ENCODE assay signal across 20 mouse cellular contexts in genomic region chr2:103289407-103289950, GRCm38 (mm10). TPM values are rescaled to one million over a fixed set of nuclear protein-coding genes. Genes with fewer than 3 reads are reported as not detected.
DNase-seq lines count a peak whose midpoint lies in the region; ATAC-seq lines count a peak whose summit lies in the region.
"Had no signal": no experiment of that assay in that cellular context is flagged by ENCODE, and none has a peak within 500 bp of the region (broad histone marks: within the 10 kb centered on the region; RNA-seq: fewer than 3 reads in every experiment).

No protein-coding gene starts in this region.

- no peaks in the 10 kb centered on the region for H3K9me3 ChIP-seq in heart, embryonic 15.5 days (replicated peaks)
- no peaks in the 10 kb centered on the region for H3K9me3 ChIP-seq in limb, embryonic 12.5 days
- H3K9me3 ChIP-seq in limb, embryonic 10.5 days (replicated peaks): no peaks in the 10 kb centered on the region
- H3K9me3 ChIP-seq in embryonic facial prominence, embryonic 14.5 days (ENCODE audit: control insufficient read depth, low read length): no peaks in the 10 kb centered on the region
- H3K9me3 ChIP-seq in stomach, embryonic 15.5 days: no peaks in the 10 kb centered on the region
- H3K9me3 ChIP-seq: heart, embryonic 13.5 days; midbrain, embryonic 12.5 days had no signal

- H3K4me3 ChIP-seq in heart, embryonic 15.5 days: no peak overlapping the region
- H3K4me3 ChIP-seq in limb, embryonic 12.5 days (replicated peaks): no peak overlapping the region
- H3K4me3 ChIP-seq in limb, embryonic 10.5 days: no peak overlapping the region
- H3K4me3 ChIP-seq in embryonic facial prominence, embryonic 14.5 days (ENCODE audit: low read depth, low read length): no peak overlapping the region
- no peak overlapping the region for H3K4me3 ChIP-seq in stomach, embryonic 15.5 days (replicated peaks)
- H3K4me3 ChIP-seq: heart, embryonic 13.5 days; midbrain, embryonic 12.5 days; myocyte had no signal

- no peak overlapping the region for H3K4me2 ChIP-seq in heart, embryonic 15.5 days
- H3K4me2 ChIP-seq in limb, embryonic 12.5 days: no peak overlapping the region
- H3K4me2 ChIP-seq in embryonic facial prominence, embryonic 14.5 days (ENCODE audit: low read depth, low read length): no peak overlapping the region
- no peak overlapping the region for H3K4me2 ChIP-seq in stomach, embryonic 15.5 days
- H3K4me2 ChIP-seq: heart, embryonic 13.5 days; midbrain, embryonic 12.5 days had no signal

- H3K36me3 ChIP-seq in heart, embryonic 15.5 days: no peaks in the 10 kb centered on the region
- H3K36me3 ChIP-seq in limb, embryonic 12.5 days: no peaks in the 10 kb centered on the region
- no peaks in the 10 kb centered on the region for H3K36me3 ChIP-seq in limb, embryonic 10.5 days
- H3K36me3 ChIP-seq in embryonic facial prominence, embryonic 14.5 days (ENCODE audit: control insufficient read depth, insufficient read depth, low read length): no peaks in the 10 kb centered on the region
- H3K36me3 ChIP-seq in stomach, embryonic 15.5 days: no peaks in the 10 kb centered on the region
- H3K36me3 ChIP-seq: heart, embryonic 13.5 days; midbrain, embryonic 12.5 days had no signal

- DNase-seq in heart, postnatal 25 days (ENCODE audit: low spot score): no peak
- DNase-seq in limb, embryonic 10.5 days (ENCODE audit: low spot score): no peak
- DNase-seq in embryonic facial prominence, embryonic 14.5 days (ENCODE audit: low spot score): peak; percentile 70
- DNase-seq in natural killer cell, adult 2 months (ENCODE audit: low spot score in 2 of 2): no peak
- DNase-seq: B cell, adult 2 months; cerebellum, adult 18-20 months; forebrain, postnatal 0 days; gastrocnemius, postnatal 10 days; spleen, adult 18-20 months; thymus, postnatal 36 days had no signal

- intact Hi-C loops in heart, postnatal 25 days (cut with DNase I): no loop called here

- H3K9ac ChIP-seq in heart, embryonic 15.5 days: no peak overlapping the region
- no peak overlapping the region for H3K9ac ChIP-seq in limb, embryonic 12.5 days (replicated peaks)
- H3K9ac ChIP-seq in embryonic facial prominence, embryonic 14.5 days (ENCODE audit: low read depth, low read length): no peak overlapping the region
- no peak overlapping the region for H3K9ac ChIP-seq in stomach, embryonic 15.5 days
- H3K9ac ChIP-seq: forebrain, postnatal 0 days; heart, embryonic 13.5 days; liver, embryonic 14.5 days; midbrain, embryonic 12.5 days had no signal

- peaks cover 6% of the 10 kb centered on the region for H3K4me1 ChIP-seq in heart, embryonic 15.5 days (replicated peaks)
- H3K4me1 ChIP-seq in limb, embryonic 12.5 days (replicated peaks): peaks cover 23% of the 10 kb centered on the region
- peaks cover 2% of the 10 kb centered on the region; the same call in 1 of the 2 replicates for H3K4me1 ChIP-seq in limb, embryonic 10.5 days
- H3K4me1 ChIP-seq in embryonic facial prominence, embryonic 14.5 days (ENCODE audit: control insufficient read depth, insufficient read depth, low read length): peaks cover 9% of the 10 kb centered on the region; the same call in 1 of the 2 replicates
- peaks cover 10% of the 10 kb centered on the region for H3K4me1 ChIP-seq in stomach, embryonic 15.5 days

- H3K27me3 ChIP-seq in heart, embryonic 15.5 days: no peaks in the 10 kb centered on the region
- peaks cover 28% of the 10 kb centered on the region for H3K27me3 ChIP-seq in limb, embryonic 12.5 days
- H3K27me3 ChIP-seq in limb, embryonic 10.5 days (ENCODE audit: low read depth, poor library complexity, severe bottlenecking): no peaks in the 10 kb centered on the region
- H3K27me3 ChIP-seq in embryonic facial prominence, embryonic 14.5 days (replicated peaks; ENCODE audit: control insufficient read depth, insufficient read depth, low read length): no peaks in the 10 kb centered on the region
- H3K27me3 ChIP-seq in stomach, embryonic 15.5 days (replicated peaks): no peaks in the 10 kb centered on the region
- H3K27me3 ChIP-seq: heart, embryonic 13.5 days; midbrain, embryonic 12.5 days had no signal

- 0 out of 2 replicates have a peak overlapping the region, but pooled peaks have one; percentile 3 for H3K27ac ChIP-seq in heart, embryonic 15.5 days
- H3K27ac ChIP-seq in limb, embryonic 12.5 days: no peak overlapping the region
- H3K27ac ChIP-seq in limb, embryonic 10.5 days: no peak overlapping the region
- H3K27ac ChIP-seq in embryonic facial prominence, embryonic 14.5 days (replicated peaks; ENCODE audit: low read depth, low read length): no peak overlapping the region
- no peak overlapping the region; the same call in 1 of the 2 replicates for H3K27ac ChIP-seq in stomach, embryonic 15.5 days
- H3K27ac ChIP-seq: heart, embryonic 13.5 days; liver, embryonic 14.5 days; macrophage; midbrain, embryonic 12.5 days had no signal

- 39% methylated on average over 7 of the region's 7 CpGs for WGBS in heart, embryonic 15.5 days
- 54% methylated on average over 7 of the region's 7 CpGs for WGBS in limb, embryonic 12.5 days
- 83% methylated on average over 7 of the region's 7 CpGs for WGBS in limb, embryonic 10.5 days
- WGBS in embryonic facial prominence, embryonic 14.5 days: 59% methylated on average over 7 of the region's 7 CpGs
- WGBS in stomach, embryonic 15.5 days: 47% methylated on average over 7 of the region's 7 CpGs

- ATAC-seq in heart, embryonic 15.5 days (replicated peaks; ENCODE audit: insufficient number of reproducible peaks, insufficient read depth, low FRiP score, low read depth): peak; percentile 31; the same call in 1 of the 2 replicates
- peak; percentile 39; the same call in 1 of the 2 replicates for ATAC-seq in limb, embryonic 12.5 days (ENCODE audit: insufficient number of reproducible peaks, insufficient read depth, low FRiP score, low TSS enrichment, low read depth)
- peak; percentile 44 for ATAC-seq in embryonic facial prominence, embryonic 14.5 days (ENCODE audit: low read depth)
- ATAC-seq in stomach, embryonic 15.5 days (ENCODE audit: insufficient read depth, low FRiP score, low read depth): 0 out of 2 replicates have a peak, but pooled peaks have one; percentile 28
- ATAC-seq: forebrain, postnatal 0 days; hindbrain, embryonic 16.5 days had no signal

RNA-seq across cellular contexts. Expression of gene Ehf, which starts 13.6 kb away (rescaled TPM):
- 0.33 and 1.7 TPM in 2 replicates for polyA plus RNA-seq in heart, embryonic 15.5 days (2015; fragmentation: Nextera tagmentation; extraction: Ambion mirVana)
- total RNA-seq in heart, postnatal 25 days (2021): not detected
- polyA plus RNA-seq in limb, embryonic 12.5 days (2016; fragmentation: Nextera tagmentation; extraction: Ambion mirVana): 0.10 and 0.14 TPM in 2 replicates
- polyA plus RNA-seq in limb, embryonic 10.5 days (2016; fragmentation: Nextera tagmentation; extraction: Ambion mirVana): 0.06 TPM in 1 of 2 replicates, not detected in the other
- polyA plus RNA-seq in embryonic facial prominence, embryonic 14.5 days (2014; fragmentation: Nextera tagmentation; extraction: Ambion mirVana): 8.4 and 13.1 TPM in 2 replicates
- polyA plus RNA-seq in stomach, embryonic 15.5 days (2015; fragmentation: Nextera tagmentation; extraction: Ambion mirVana): 28.6 and 32.2 TPM in 2 replicates
- total RNA-seq: gastrocnemius, postnatal 10 days; layer of hippocampus, postnatal 25 days had no signal
- polyA plus RNA-seq: midbrain, embryonic 12.5 days; myocyte had no signal
